11 mouse cellular contexts compared by ENCODE assay signal in the genomic region with DNA sequence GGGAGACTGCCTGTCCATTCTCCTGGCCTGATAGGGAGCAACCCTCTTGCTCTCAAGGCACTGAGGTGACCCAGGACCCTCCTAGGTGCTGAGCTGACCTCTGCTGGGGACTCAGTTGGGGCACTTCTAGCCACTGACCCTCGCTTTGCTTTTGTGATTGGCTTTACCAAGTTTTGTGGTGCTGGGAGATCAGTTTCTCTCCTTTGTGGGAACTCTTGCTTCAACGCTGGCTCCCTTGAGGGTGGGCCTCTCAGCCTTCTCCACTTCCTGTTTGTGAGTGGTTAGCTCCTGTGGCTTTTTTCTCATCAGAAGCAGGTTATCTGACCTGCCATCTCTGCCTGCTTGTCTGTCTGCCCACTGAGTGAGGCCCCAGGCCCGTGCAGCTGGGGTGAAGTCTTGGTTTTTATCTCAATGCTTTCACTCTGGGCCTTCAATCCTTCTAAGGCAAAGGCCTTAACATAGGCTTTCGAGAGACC. TPM values are rescaled to one million over a fixed set of nuclear protein-coding genes. Genes with fewer than 3 reads are reported as not detected.
DNase-seq lines count a peak whose midpoint lies in the region; ATAC-seq and TF ChIP-seq lines count a peak whose summit lies in the region.
"Had no signal": no experiment of that assay in that cellular context is flagged by ENCODE, and none has a peak within 500 bp of the region (broad histone marks: within the 10 kb centered on the region; RNA-seq: fewer than 3 reads in every experiment).

No protein-coding gene starts in this region.

- no peaks in the 10 kb centered on the region for H3K27me3 ChIP-seq in forebrain, embryonic 10.5 days (ENCODE audit: poor library complexity, severe bottlenecking)
- H3K27me3 ChIP-seq in forebrain, embryonic 11.5 days (ENCODE audit: control insufficient read depth, insufficient read depth, low read length): no peaks in the 10 kb centered on the region
- H3K27me3 ChIP-seq in liver, embryonic 14.5 days (ENCODE audit: control insufficient read depth, insufficient read depth, low read length): no peaks in the 10 kb centered on the region
- no peaks in the 10 kb centered on the region for H3K27me3 ChIP-seq in spleen, adult 2 months (ENCODE audit: control insufficient read depth, insufficient read depth, low read length)

- 74% methylated on average over 4 of the region's 4 CpGs for WGBS in forebrain, embryonic 10.5 days
- 68% methylated on average over 4 of the region's 4 CpGs for WGBS in forebrain, embryonic 11.5 days
- WGBS in liver, embryonic 14.5 days (ENCODE audit: insufficient replicate concordance): 4% methylated on average over 4 of the region's 4 CpGs
- 6% methylated on average over 4 of the region's 4 CpGs for WGBS in spleen, adult 2 months

- H3K4me2 ChIP-seq in forebrain, embryonic 11.5 days (ENCODE audit: low read depth, low read length, severe bottlenecking): no peak overlapping the region
- H3K4me2 ChIP-seq in liver, embryonic 14.5 days (ENCODE audit: low read depth): peak overlapping the region; percentile 93

- no peaks in the 10 kb centered on the region for H3K36me3 ChIP-seq in forebrain, embryonic 10.5 days (replicated peaks)
- no peaks in the 10 kb centered on the region for H3K36me3 ChIP-seq in forebrain, embryonic 11.5 days (ENCODE audit: control insufficient read depth, insufficient read depth, low read length)
- H3K36me3 ChIP-seq in liver, embryonic 14.5 days (replicated peaks; ENCODE audit: control insufficient read depth, insufficient read depth, low read depth): peaks cover 4% of the 10 kb centered on the region
- H3K36me3 ChIP-seq in spleen, adult 2 months (ENCODE audit: control insufficient read depth, insufficient read depth, low read length): peaks cover 4% of the 10 kb centered on the region; the same call in 1 of the 2 replicates

- no peak for DNase-seq in forebrain, embryonic 10.5 days (ENCODE audit: extremely low spot score, low spot score)
- no peak for DNase-seq in forebrain, embryonic 11.5 days (ENCODE audit: low spot score)
- DNase-seq in MEL-GATA-1-ER (ENCODE audit: extremely low read depth, low read depth): peak; percentile 96
- DNase-seq in liver, embryonic 14.5 days (ENCODE audit: low read depth in 3 of 3, low spot score in 3 of 3): no peak
- DNase-seq in spleen, adult 2 months (ENCODE audit: low read depth in 1 of 2, low spot score in 2 of 2): peak; percentile 72 to 80
- DNase-seq in layer of hippocampus, postnatal 10 days (ENCODE audit: low spot score in 2 of 2): no peak
- no peak for DNase-seq in urinary bladder, postnatal 14 days (ENCODE audit: low spot score)
- DNase-seq: gastrocnemius, postnatal 36 days had no signal

- no peak for TF ChIP-seq CTCF in liver, embryonic 14.5 days (IDR thresholded peaks at IDR 0.05; ENCODE audit: low read depth)
- no peak for TF ChIP-seq CTCF in spleen, adult 2 months (IDR thresholded peaks at IDR 0.05; ENCODE audit: extremely low read depth, insufficient read depth, insufficient read length, insufficient replicate concordance)

- H3K9ac ChIP-seq in forebrain, embryonic 11.5 days (ENCODE audit: low read length): no peak overlapping the region
- peak overlapping the region; percentile 93 for H3K9ac ChIP-seq in liver, embryonic 14.5 days (replicated peaks)

- no peak for ATAC-seq in forebrain, embryonic 11.5 days (replicated peaks; ENCODE audit: low FRiP score)
- ATAC-seq in liver, embryonic 14.5 days (ENCODE audit: insufficient read depth): peak; percentile 1; the same call in 1 of the 2 replicates
- no peak for ATAC-seq in erythroid progenitor cell, adult 5-6 weeks (replicated peaks; ENCODE audit: low FRiP score, poor library complexity, severe bottlenecking)

- no peaks in the 10 kb centered on the region for H3K9me3 ChIP-seq in forebrain, embryonic 10.5 days
- H3K9me3 ChIP-seq in forebrain, embryonic 11.5 days (ENCODE audit: control insufficient read depth, low read length): no peaks in the 10 kb centered on the region
- no peaks in the 10 kb centered on the region for H3K9me3 ChIP-seq in liver, embryonic 14.5 days (ENCODE audit: control insufficient read depth, low read length)

- peak overlapping the region; percentile 68 for H3K27ac ChIP-seq in forebrain, embryonic 10.5 days
- no peak overlapping the region for H3K27ac ChIP-seq in forebrain, embryonic 11.5 days (ENCODE audit: low read depth, low read length)
- H3K27ac ChIP-seq in liver, embryonic 14.5 days: peak overlapping the region; percentile 100
- peak overlapping the region; percentile 98 for H3K27ac ChIP-seq in spleen, adult 2 months (ENCODE audit: insufficient read depth, low read length)

- peak; percentile 64; the same call in 1 of the 2 replicates for TF ChIP-seq EP300 in liver, embryonic 14.5 days (IDR thresholded peaks at IDR 0.05; ENCODE audit: low read depth)

- TF ChIP-seq POLR2A in spleen, adult 2 months (IDR thresholded peaks at IDR 0.05; ENCODE audit: low read depth, low read length): peak; percentile 83

- peaks cover 17% of the 10 kb centered on the region for H3K4me1 ChIP-seq in forebrain, embryonic 10.5 days
- no peaks in the 10 kb centered on the region for H3K4me1 ChIP-seq in forebrain, embryonic 11.5 days (replicated peaks; ENCODE audit: control insufficient read depth, insufficient read depth, low read length)
- peaks cover 66 to 73% of the 10 kb centered on the region in 2 experiments for H3K4me1 ChIP-seq in liver, embryonic 14.5 days (replicated peaks; ENCODE audit: control insufficient read depth in 2 of 2, insufficient read depth in 2 of 2, low read length in 1 of 2)
- H3K4me1 ChIP-seq in spleen, adult 2 months (ENCODE audit: control insufficient read depth, insufficient read depth, insufficient read length): peaks cover 38% of the 10 kb centered on the region; the same call in 1 of the 2 replicates

- H3K4me3 ChIP-seq in forebrain, embryonic 10.5 days: no peak overlapping the region
- H3K4me3 ChIP-seq in forebrain, embryonic 11.5 days (ENCODE audit: low read depth, low read length): no peak overlapping the region
- H3K4me3 ChIP-seq in liver, embryonic 14.5 days (ENCODE audit: insufficient read depth in 1 of 2, low read depth in 2 of 2, low read length in 2 of 2): peak overlapping the region; percentile 8 to 59
- H3K4me3 ChIP-seq in spleen, adult 2 months (ENCODE audit: extremely low read depth, insufficient read depth, insufficient read length): peak overlapping the region; percentile 60

RNA-seq across cellular contexts. Expression of gene Tspoap1, which starts 8.8 kb away (rescaled TPM):
- polyA plus RNA-seq in forebrain, embryonic 10.5 days (2016; fragmentation: Nextera tagmentation; extraction: Ambion mirVana): 11.0 and 11.1 TPM in 2 replicates
- polyA plus RNA-seq in forebrain, embryonic 11.5 days (2014; fragmentation: Nextera tagmentation; extraction: Ambion mirVana): 18.8 and 19.9 TPM in 2 replicates
- polyA plus RNA-seq in liver, embryonic 14.5 days (2012; rRNA removed): 5.4 and 5.5 TPM in 2 replicates
- 1.1 and 2.4 TPM in 2 replicates for polyA plus RNA-seq in liver, embryonic 14.5 days (2014; fragmentation: Nextera tagmentation; extraction: Ambion mirVana)
- 6.1 and 6.2 TPM in 2 replicates for polyA plus RNA-seq in spleen, adult 2 months (2012; rRNA removed)
- total RNA-seq in erythroid progenitor cell, adult 5-6 weeks (2015; ENCODE audit: low replicate concordance): 6.7 and 8.6 TPM in 2 replicates
- total RNA-seq in erythroid progenitor cell, adult 5-6 weeks (2017; ENCODE audit: low replicate concordance): 9.2 and 21.3 TPM in 2 replicates
- 100 to 1,000 TPM; 149 to 174 TPM for total RNA-seq in layer of hippocampus, postnatal 10 days (2021)
- polyA plus RNA-seq: C2C12 had no signal

RNA-seq across cellular contexts. Expression of gene Supt4a, which starts 14.2 kb away (rescaled TPM):
- 153 and 160 TPM in 2 replicates for polyA plus RNA-seq in forebrain, embryonic 10.5 days (2016; fragmentation: Nextera tagmentation; extraction: Ambion mirVana)
- polyA plus RNA-seq in forebrain, embryonic 11.5 days (2014; fragmentation: Nextera tagmentation; extraction: Ambion mirVana): 132 and 133 TPM in 2 replicates
- 111 TPM in 2 replicates for polyA plus RNA-seq in liver, embryonic 14.5 days (2012; rRNA removed)
- polyA plus RNA-seq in liver, embryonic 14.5 days (2014; fragmentation: Nextera tagmentation; extraction: Ambion mirVana): 211 and 214 TPM in 2 replicates
- 59.1 and 62.2 TPM in 2 replicates for polyA plus RNA-seq in spleen, adult 2 months (2012; rRNA removed)
- 101 and 170 TPM in 2 replicates for total RNA-seq in erythroid progenitor cell, adult 5-6 weeks (2015; ENCODE audit: low replicate concordance)
- 27.0 and 66.5 TPM in 2 replicates for total RNA-seq in erythroid progenitor cell, adult 5-6 weeks (2017; ENCODE audit: low replicate concordance)
- total RNA-seq in layer of hippocampus, postnatal 10 days (2021): 10 to 100 TPM; 56.1 to 59.9 TPM

RNA-seq across cellular contexts. Expression of gene Mpo, which starts 41.9 kb away (rescaled TPM):
- 4.5 and 5.1 TPM in 2 replicates for polyA plus RNA-seq in forebrain, embryonic 10.5 days (2016; fragmentation: Nextera tagmentation; extraction: Ambion mirVana)
- polyA plus RNA-seq in forebrain, embryonic 11.5 days (2014; fragmentation: Nextera tagmentation; extraction: Ambion mirVana): 3.6 and 3.9 TPM in 2 replicates
- 142 and 163 TPM in 2 replicates for polyA plus RNA-seq in liver, embryonic 14.5 days (2012; rRNA removed)
- 301 and 360 TPM in 2 replicates for polyA plus RNA-seq in liver, embryonic 14.5 days (2014; fragmentation: Nextera tagmentation; extraction: Ambion mirVana)
- polyA plus RNA-seq in spleen, adult 2 months (2012; rRNA removed): 21.9 and 28.7 TPM in 2 replicates
- 946 and 1,145 TPM in 2 replicates for total RNA-seq in erythroid progenitor cell, adult 5-6 weeks (2015; ENCODE audit: low replicate concordance)
- total RNA-seq in erythroid progenitor cell, adult 5-6 weeks (2017; ENCODE audit: low replicate concordance): 341 and 501 TPM in 2 replicates
- under 1 TPM; 0.48 to 0.62 TPM for total RNA-seq in layer of hippocampus, postnatal 10 days (2021)
- total RNA-seq: gastrocnemius, postnatal 36 days; left cerebral cortex, postnatal 36 days had no signal
- polyA plus RNA-seq: C2C12 had no signal

Comparison
In these comparisons a context has a peak if more than half of its experiments do, and no peak if none do; other contexts are left out.
1. DNase-seq: peak in MEL-GATA-1-ER (single experiment) and spleen, adult 2 months (2 of 2); none in forebrain, embryonic 10.5 days (single experiment), forebrain, embryonic 11.5 days (single experiment), liver, embryonic 14.5 days (0 of 3), layer of hippocampus, postnatal 10 days (0 of 2) and urinary bladder, postnatal 14 days (single experiment).
2. H3K4me3 ChIP-seq: peak in liver, embryonic 14.5 days (2 of 2) and spleen, adult 2 months (single experiment); none in forebrain, embryonic 10.5 days (single experiment) and forebrain, embryonic 11.5 days (single experiment).